Mouse (Mus musculus) testis, adult 2 months (tissue): ENCODE data around the gene Enho.

ENCODE experiments used
- CTCF ChIP-seq: fragments of 200-500 bp; IDR thresholded peaks from 2 replicates; pipeline ENCODE4 v1.5.1; 2012; ENCODE audit warnings: low read depth, mild to moderate bottlenecking, inconsistent platforms, low read length, moderate library complexity; ENCODE audit not compliant: control insufficient read depth, insufficient read depth, insufficient replicate concordance
- POLR2A ChIP-seq: fragments of 200-500 bp; IDR thresholded peaks from 2 replicates; pipeline ENCODE4 v1.6.1; 2012; ENCODE audit warnings: low read depth, mild to moderate bottlenecking, inconsistent platforms, low read length, moderate library complexity; ENCODE audit not compliant: control insufficient read depth

- TF ChIP-seq CTCF (no peak), POLR2A (no peak)
These were observed 26.5 kb upstream of the Enho start for GRCm38 (mm10) chr4:41666646-41667045.
